Mouse (Mus musculus) cerebellum, postnatal 36 days (tissue): Measurements from ENCODE around the gene Fitm2.
A peak's percentile ranks its signal among the peaks of the same experiment; 100 is the strongest.
"Not testable (repeated sequence)": the region's sequence is repeated elsewhere in the genome, so short reads cannot be mapped to it uniquely, and the experiment has no call there.

ENCODE experiments used
- DNase-seq, 2 experiments: peaks; one replicate each; pipeline ENCODE4 v3.0.0; 2021 to 2022; ENCODE audit warnings: mixed read lengths in 2 of 2

Fitm2 gene

GRCm38 (mm10) chr2:163462801-163463200, 9.6 kb downstream of the Fitm2 start:
- DNase-seq, result no peak

DNA sequence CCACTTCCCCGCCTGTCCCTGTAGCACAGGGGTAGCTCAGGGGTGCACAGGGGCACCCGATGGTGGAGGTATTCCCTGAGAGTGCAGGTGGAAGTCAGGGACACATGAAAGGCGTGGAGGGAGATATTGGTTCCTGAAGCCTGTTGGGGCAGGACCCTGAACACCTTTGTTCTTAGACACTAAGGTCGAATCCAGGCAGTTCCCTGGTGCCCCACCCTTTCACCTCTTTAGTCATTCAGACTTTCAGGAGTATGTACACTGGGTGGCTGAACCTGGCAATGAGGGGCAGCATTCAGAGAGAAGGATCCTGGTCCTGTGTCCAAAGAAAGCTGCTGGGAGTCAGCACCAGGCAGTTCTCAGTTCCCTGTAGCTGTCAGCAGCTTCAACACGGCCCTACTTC, 10.0 kb downstream of the Fitm2 start:
- no peak for DNase-seq

DNA sequence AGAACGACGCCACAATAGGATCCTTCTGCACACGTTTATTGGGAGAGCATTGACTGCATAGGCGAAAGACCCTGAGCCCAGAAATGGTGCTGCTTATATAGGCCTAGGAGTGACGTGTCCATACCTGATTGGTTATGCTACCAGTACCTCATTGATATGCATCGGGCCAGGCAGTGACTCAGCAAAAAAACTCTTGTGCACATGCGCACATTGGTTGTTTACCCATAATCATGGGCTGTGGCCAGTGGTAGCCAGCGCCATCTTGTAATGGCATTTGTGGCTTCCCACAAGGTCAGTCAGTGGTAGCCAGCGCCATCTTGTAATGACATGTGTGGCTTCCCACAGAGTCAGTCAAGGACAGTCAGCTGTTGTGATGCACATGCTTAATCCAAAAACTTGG, 11.1 kb downstream of the Fitm2 start:
- not testable (repeated sequence) for DNase-seq

DNA sequence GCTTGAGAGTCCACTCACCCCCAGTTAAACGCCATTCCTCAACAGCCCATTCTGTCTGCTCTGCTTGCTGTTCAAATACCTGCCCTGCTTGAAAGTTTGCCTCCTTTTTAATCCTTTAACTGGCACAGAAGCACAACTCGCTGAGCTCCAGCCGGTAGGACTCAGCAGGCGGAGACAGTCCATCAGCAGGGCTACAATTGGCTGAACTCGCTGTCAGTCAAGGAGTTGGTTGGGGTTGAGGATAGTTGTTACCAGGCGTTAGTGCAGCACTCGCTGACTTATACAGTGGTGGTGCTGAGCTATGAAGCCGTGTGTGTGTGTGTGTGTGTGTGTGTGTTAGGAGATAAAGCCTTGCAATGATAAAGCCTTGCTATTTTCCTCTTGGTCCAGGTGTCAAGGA, 11.8 kb downstream of the Fitm2 start:
- DNase-seq, result no peak

- DNase-seq, result no peak
Measured at GRCm38 (mm10) chr2:163459380-163459779, 13.0 kb downstream of the Fitm2 start.

- peak; percentile 50 to 52 for DNase-seq
Measured at GRCm38 (mm10) chr2:163458539-163459265, 13.7 kb downstream of the Fitm2 start.

DNA sequence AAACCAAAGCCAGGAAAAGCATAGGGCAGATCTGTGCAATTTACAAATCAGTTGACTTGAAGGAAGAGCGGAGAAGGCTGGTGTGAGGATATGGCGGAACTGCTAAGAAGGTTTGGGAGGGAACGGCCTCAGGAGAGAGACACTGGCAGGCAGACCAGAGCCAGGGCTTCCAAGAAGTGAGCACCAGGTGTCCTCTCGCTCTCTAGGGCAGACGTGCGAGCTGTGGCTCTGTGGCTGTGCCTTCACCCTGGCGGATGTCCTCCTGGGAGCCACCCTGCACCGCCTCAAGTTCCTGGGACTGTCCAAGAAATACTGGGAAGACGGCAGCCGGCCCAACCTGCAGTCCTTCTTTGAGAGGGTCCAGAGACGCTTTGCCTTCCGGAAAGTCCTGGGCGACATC, 19.1 kb downstream of the Fitm2 start:
- DNase-seq, result peak in 1 of 2 experiments; percentile 38

- DNase-seq, result no peak
Measured at GRCm38 (mm10) chr2:163452738-163453137, 19.7 kb downstream of the Fitm2 start.

- no peak for DNase-seq
Measured at GRCm38 (mm10) chr2:163450668-163451295, 21.6 kb downstream of the Fitm2 start.

DNA sequence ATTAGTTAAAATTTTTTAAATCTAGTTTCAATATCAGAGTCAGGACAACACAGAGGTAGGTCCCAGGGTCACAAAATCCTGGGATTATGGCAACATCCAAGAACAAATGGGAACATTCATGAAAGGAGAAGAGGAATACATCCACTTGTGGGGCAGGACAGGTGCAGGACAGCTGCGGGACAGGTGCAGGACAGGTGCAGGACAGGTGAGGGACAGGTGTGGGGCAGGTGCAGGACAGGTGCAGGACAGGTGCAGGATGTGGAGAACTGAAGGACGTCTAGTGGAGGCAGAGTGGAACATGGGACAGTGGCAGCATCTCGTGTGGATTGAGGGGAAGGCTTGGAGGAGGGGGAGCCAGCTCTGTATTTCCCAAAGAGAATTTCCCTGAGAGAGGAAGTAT, 23.2 kb downstream of the Fitm2 start:
- no peak for DNase-seq

GRCm38 (mm10) chr2:163447375-163447774, 25.1 kb downstream of the Fitm2 start:
- no peak for DNase-seq

GRCm38 (mm10) chr2:163444017-163444416, 28.4 kb downstream of the Fitm2 start:
- DNase-seq, result no peak

DNA sequence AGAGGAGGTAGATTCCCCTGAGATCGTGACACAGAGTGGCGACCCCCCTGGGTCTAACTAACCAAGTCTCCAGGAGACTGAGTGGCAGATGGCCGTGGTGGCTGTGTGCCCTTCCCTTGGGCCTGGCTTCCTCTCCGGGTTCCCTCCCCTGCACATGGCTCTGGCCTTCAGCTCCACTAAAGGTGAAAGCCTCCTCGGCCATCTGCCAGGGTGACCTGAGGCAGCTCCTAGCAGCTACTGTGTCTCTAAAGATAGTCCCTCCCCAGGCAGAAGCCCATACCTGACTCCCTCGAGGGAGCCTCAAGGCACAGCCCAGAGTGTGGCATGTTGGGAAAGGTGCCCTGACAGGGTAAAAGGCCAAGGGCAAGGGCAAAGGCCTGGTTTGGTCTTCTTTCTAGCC, 28.9 kb downstream of the Fitm2 start:
- peak; percentile 86 to 89 for DNase-seq

DNA sequence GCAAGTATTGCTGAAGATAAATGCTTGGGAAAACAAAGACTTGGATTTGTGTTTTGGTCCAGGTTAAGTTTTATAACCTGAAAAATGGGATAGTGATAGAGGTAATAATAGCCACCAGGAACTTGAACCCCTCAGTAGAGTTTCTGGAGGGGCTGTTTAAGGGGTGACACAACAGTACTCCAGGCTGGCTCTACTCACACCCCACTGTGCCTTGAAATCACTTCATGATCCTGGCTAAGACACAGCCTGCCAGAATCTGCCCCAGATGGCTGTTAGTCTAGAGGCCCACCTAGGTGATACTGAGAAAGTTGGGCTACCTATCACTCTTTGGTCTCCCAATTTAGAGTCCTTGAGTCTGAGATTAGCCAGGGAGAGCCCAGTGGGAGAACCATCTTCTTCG, 32.9 kb downstream of the Fitm2 start:
- DNase-seq, result peak in 1 of 2 experiments; percentile 47

- peak in 1 of 2 experiments; percentile 65 for DNase-seq
Measured at GRCm38 (mm10) chr2:163438619-163439451, 33.6 kb downstream of the Fitm2 start.

DNA sequence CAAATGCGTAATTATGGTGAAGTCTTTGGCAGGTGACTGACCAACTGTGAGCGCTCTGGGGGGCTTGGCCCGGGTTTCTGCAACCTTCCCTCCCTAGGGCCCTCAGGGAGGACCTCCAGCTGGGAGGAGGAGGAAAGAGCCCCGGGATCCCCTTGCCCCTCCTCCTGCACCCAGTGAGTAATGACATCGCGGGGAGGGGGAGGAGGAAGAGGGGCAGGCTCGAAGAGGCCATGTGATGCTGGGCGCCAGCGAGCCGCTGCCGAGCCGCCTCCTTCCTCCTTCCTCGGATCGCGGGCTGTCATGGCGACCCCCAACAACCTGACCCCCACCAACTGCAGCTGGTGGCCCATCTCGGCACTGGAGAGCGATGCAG, 34.2 kb downstream of the Fitm2 start, which contains the start of gene Gdap1l1:
TSS of gene Gdap1l1 (plus strand) at position 231 of the 373 bp plus-strand sequence.
- DNase-seq, result peak; percentile 75 to 81

- peak in 1 of 2 experiments; percentile 38 for DNase-seq
Measured at GRCm38 (mm10) chr2:163437800-163438199, 34.6 kb downstream of the Fitm2 start.

- peak; percentile 97 to 99 for DNase-seq
Measured at GRCm38 (mm10) chr2:163433971-163434370, 38.5 kb downstream of the Fitm2 start.

DNA sequence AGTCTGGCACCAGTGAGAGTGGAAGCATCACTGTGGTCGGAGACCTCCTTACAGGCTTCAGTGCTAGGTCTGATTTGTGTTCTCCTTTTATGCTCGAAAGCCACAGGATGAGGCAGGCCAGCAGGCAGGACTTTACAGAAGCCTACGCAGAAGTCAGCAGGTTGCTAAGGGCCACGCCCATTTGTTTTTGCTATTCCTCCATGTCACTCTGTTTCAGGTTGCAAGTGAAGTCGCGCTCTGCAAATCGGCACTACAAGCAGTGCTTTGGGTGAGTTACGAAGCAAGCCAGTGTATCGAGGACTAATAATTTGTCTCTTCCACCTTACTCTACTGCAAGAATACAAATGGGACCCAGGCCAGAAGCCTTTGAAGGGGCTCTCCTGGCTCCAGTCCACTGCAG, 41.1 kb downstream of the Fitm2 start:
- DNase-seq, result no peak

GRCm38 (mm10) chr2:163428346-163429011, 44.0 kb downstream of the Fitm2 start:
- DNase-seq, result no peak

DNA sequence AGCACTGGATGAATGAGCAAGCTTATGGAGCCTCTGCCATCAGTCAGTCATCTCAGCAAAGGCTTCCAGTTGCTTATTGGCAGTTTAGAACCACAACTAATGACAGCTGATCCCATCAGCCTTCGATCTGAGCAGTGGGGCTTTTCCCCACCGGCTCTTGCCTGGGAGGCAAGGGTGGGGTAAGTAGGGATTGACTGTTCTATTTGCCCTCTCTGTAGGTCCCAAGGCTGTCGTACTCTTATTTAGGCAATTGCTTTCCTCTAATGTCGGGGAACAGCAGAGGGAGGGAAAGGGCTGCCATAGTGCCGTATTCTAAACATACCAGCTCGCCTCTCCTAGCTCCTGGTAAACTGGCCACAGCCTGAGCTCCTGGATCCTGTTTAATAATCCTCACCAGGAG, 47.8 kb downstream of the Fitm2 start, which contains the start of gene Oser1:
TSS of gene Oser1 (minus strand) at position 101 of the 400 bp plus-strand sequence.
- no peak for DNase-seq

GRCm38 (mm10) chr2:163422895-163423660, 49.4 kb downstream of the Fitm2 start:
- no peak for DNase-seq
